Mouse (Mus musculus) midbrain, postnatal 0 days (tissue): ENCODE measurements around the gene Hist2h2aa2. TPM values are rescaled to one million over a fixed set of nuclear protein-coding genes. Genes with fewer than 3 reads are reported as not detected.
A peak's percentile ranks its signal among the peaks of the same experiment; 100 is the strongest.

Experiments
- ATAC-seq: fragments of 200-750 bp; cut with Nextera tagmentation; 2 replicates; pipeline ENCODE4 v1.8.0; 2017; ENCODE audit warnings: moderate number of reproducible peaks, mild to moderate bottlenecking, moderate TSS enrichment, moderate library complexity; ENCODE audit not compliant: low FRiP score
- DNase-seq: peaks from one replicate; pipeline ENCODE4 v3.0.0-alpha.2; 2015; ENCODE audit warnings: low spot score
- H3K27ac ChIP-seq: fragments of 300-500 bp; sonication (generic); 2 replicates; pipeline ENCODE4 v1.5.1; 2014; ENCODE audit warnings: low read depth, mild to moderate bottlenecking, low read length, mixed read lengths
- H3K27me3 ChIP-seq: fragments of 300-500 bp; sonication (generic); 2 replicates; pipeline ENCODE4 v1.6.1; 2014; ENCODE audit warnings: low read length, control low read depth, mixed read lengths; ENCODE audit not compliant: insufficient read depth
- H3K36me3 ChIP-seq: fragments of 300-500 bp; sonication (generic); 2 replicates; pipeline ENCODE4 v1.6.1; 2014; ENCODE audit warnings: low read length, control low read depth, mixed read lengths; ENCODE audit not compliant: insufficient read depth
- H3K4me1 ChIP-seq: fragments of 300-500 bp; sonication (generic); 2 replicates; pipeline ENCODE4 v1.6.1; 2014; ENCODE audit warnings: mild to moderate bottlenecking, control low read depth, antibody characterized with exemption, low read length, mixed read lengths; ENCODE audit not compliant: insufficient read depth
- H3K4me2 ChIP-seq: fragments of 300-500 bp; sonication (generic); 2 replicates; pipeline ENCODE4 v1.6.1; 2014; ENCODE audit warnings: low read depth, mild to moderate bottlenecking, low read length, mixed read lengths; ENCODE audit not compliant: poor library complexity, severe bottlenecking
- H3K4me3 ChIP-seq: fragments of 300-500 bp; sonication (generic); 2 replicates; pipeline ENCODE4 v1.5.1; 2014; ENCODE audit warnings: low read depth, mild to moderate bottlenecking, low read length, moderate library complexity
- H3K9ac ChIP-seq: fragments of 300-500 bp; sonication (generic); replicated peaks from 2 replicates; pipeline ENCODE4 v1.6.1; 2014; ENCODE audit warnings: mild to moderate bottlenecking, low read length, moderate library complexity, mixed read lengths; ENCODE audit not compliant: poor library complexity, severe bottlenecking
- H3K9me3 ChIP-seq: fragments of 300-500 bp; sonication (generic); 2 replicates; pipeline ENCODE4 v1.6.1; 2016; ENCODE audit warnings: low read length, control low read depth
- CTCF ChIP-seq: IDR thresholded peaks from 2 replicates; pipeline ENCODE4 v1.5.1; 2016; ENCODE audit warnings: antibody characterized with exemption, mild to moderate bottlenecking
- WGBS: fragments of 180-500 bp; shearing (Covaris S2); extraction: QIAGEN DNeasy Blood & Tissue Kit; methylation state at CpG from one replicate; pipeline ENCODE4 v1.1.7; 2014; 5-methylcytosine and 5-hydroxymethylcytosine counted together
- polyA plus RNA-seq: library from polyadenylated mRNA; unstranded; fragments of >200 nt; fragmentation: Nextera tagmentation; extraction: Ambion mirVana; gene quantifications from 2 replicates; pipeline ENCODE4 v1.2.1, GENCODE M21; 2015
- total RNA-seq: library from RNA; depleted of rRNA; stranded (reverse); fragments of >200 nt; gene quantifications from 2 replicates; pipeline ENCODE4 v1.2.3, GENCODE M21; 2014

Gene Hist2h2aa2
- total and polyA plus RNA-seq, 2 experiments from 2014 or later, result 45.6 to 1,403 TPM

DNA sequence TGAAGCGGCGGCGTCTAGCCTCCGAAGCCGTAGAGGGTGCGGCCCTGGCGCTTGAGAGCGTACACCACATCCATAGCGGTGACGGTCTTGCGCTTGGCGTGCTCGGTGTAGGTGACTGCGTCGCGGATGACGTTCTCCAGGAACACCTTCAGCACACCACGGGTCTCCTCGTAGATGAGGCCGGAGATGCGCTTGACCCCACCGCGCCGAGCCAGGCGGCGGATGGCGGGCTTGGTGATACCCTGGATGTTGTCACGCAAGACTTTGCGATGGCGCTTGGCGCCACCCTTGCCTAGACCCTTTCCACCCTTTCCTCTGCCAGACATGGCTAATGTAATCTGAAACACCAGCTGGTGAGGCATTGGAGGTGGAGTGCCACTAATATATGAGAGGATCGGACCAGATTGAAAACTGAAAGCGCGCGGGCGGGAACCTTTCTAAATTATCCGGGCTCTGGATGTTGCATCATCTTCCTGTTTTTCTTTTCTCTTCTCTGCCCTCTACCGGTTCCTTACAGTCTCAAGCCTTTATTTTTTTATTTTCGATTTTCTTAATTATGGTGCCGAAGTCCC lies 23.0 kb upstream of the Hist2h2aa2 start, which contains the start of gene Hist2h4:
Gene Hist2h4 (minus strand): TSS at position 333 of the 572 bp plus-strand sequence.
- Histone ChIP-seq H3K27me3 (no peaks in the 10 kb centered on the region), H3K27ac (peak within 1 kb of the TSS; percentile 97), H3K9me3 (no peaks in the 10 kb centered on the region), H3K4me1 (peaks cover 3% of the 10 kb centered on the region), H3K4me3 (peak within 1 kb of the TSS; percentile 58), H3K36me3 (no peaks in the 10 kb centered on the region), H3K4me2 (peak within 1 kb of the TSS; percentile 77), H3K9ac (peak within 1 kb of the TSS; percentile 83)
- peak; percentile 97 for DNase-seq
- WGBS, result under 1% methylated on average over 39 of the region's 40 CpGs
- TF ChIP-seq CTCF, result peak; percentile 77
- ATAC-seq, result peak; percentile 87

DNA sequence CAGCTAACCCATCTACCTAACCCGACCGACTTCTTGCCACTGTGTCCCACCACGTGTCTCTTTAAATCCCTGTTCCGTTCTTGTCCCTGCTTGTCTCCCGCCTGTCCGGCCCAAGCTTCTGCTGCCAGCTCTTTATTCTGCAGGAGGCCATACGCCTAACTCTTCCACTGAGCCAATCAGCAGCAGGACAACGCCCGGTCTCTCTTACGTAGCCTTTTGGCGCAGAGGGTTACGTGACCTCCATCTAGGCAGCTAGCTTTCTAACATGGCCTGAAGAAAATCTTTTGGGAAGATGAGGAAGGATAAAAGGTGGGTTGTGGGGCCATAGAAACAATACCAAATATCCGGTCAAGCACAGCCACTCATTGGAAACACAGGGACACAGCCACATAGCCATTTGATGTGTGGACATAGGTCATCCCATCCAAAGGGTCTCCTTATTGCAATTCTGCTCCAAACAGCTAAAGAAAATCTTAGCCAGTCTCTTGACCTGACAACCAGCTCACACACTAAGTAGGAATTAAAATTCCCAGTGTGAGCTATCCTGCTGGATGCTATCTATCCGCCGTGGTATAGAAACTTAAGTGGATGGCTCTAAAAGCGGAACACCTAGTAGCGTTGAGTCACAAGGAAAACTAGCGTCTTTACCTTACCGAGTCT lies 22.3 kb upstream of the Hist2h2aa2 start:
- TF ChIP-seq CTCF, result no peak
- DNase-seq, result peak; percentile 93
- H3K36me3 ChIP-seq, result no peaks in the 10 kb centered on the region

DNA sequence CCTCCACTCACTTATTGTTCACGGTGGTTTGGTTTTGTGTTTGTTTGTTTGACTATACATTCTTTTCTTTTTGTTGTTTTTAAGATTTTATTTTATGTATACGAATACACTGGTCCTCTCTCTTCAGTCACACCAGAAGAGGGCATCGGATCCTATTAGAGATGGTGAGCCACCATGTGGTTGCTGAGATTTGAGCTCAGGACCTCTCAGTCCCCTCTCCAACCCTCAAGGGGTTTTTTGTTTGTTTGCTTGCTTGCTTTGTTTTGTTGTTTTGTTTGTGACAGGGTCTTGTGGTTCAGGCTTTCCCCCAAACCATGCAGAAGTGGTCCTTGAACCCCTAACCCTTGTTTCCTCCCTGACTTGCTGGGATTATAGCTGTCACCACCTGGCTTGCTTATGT lies 21.5 kb upstream of the Hist2h2aa2 start:
- WGBS, result 53% methylated on average over 3 of the region's 3 CpGs
- Histone ChIP-seq H3K36me3 (no peaks in the 10 kb centered on the region), H3K27me3 (no peaks in the 10 kb centered on the region), H3K4me3 (peak overlapping the region; percentile 58), H3K4me2 (peak overlapping the region; percentile 77), H3K9me3 (no peaks in the 10 kb centered on the region), H3K4me1 (no peaks in the 10 kb centered on the region; the same call in none of the 2 replicates), H3K27ac (peak overlapping the region; percentile 97), H3K9ac (peak overlapping the region; percentile 83)
- DNase-seq (no peak), ATAC-seq (no peak)
- TF ChIP-seq CTCF, result peak; percentile 49

More for the DNA sequence above, 22.3 kb upstream of the Hist2h2aa2 start:
- Histone ChIP-seq H3K9me3 (no peaks in the 10 kb centered on the region), H3K4me2 (peak overlapping the region; percentile 77), H3K27me3 (no peaks in the 10 kb centered on the region), H3K9ac (peak overlapping the region; percentile 83), H3K4me1 (no peaks in the 10 kb centered on the region; the same call in none of the 2 replicates), H3K4me3 (peak overlapping the region; percentile 58), H3K27ac (peak overlapping the region; percentile 97)
- WGBS, result 1% methylated on average over 19 of the region's 19 CpGs
- peak; percentile 81 for ATAC-seq

DNA sequence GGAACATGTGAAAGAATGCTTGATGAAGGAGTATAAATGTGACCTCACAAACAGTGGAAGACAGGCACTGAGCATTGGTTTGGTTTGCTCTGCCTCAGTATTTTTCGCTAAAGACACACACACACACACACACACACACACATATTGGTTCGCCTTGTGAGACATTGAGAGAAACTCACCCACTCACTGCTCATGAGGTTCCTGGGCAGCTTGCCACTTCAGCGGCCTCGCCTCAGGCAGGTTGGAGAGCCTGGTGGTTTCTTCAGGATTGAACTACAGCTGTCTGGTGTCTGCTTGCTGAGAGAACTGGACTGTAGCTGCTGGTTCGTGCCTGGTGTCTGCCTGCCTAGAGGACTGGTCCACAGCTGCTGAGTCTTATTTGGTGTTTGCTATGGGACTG lies 20.1 kb upstream of the Hist2h2aa2 start:
- WGBS, result 95% methylated on average over 5 of the region's 5 CpGs
- Histone ChIP-seq H3K27ac (no peak overlapping the region), H3K4me2 (no peak overlapping the region), H3K9ac (no peak overlapping the region), H3K27me3 (no peaks in the 10 kb centered on the region), H3K4me3 (no peak overlapping the region), H3K9me3 (no peaks in the 10 kb centered on the region), H3K36me3 (no peaks in the 10 kb centered on the region), H3K4me1 (no peaks in the 10 kb centered on the region; the same call in none of the 2 replicates)
- ATAC-seq, result no peak
- no peak for DNase-seq
- no peak for TF ChIP-seq CTCF

DNA sequence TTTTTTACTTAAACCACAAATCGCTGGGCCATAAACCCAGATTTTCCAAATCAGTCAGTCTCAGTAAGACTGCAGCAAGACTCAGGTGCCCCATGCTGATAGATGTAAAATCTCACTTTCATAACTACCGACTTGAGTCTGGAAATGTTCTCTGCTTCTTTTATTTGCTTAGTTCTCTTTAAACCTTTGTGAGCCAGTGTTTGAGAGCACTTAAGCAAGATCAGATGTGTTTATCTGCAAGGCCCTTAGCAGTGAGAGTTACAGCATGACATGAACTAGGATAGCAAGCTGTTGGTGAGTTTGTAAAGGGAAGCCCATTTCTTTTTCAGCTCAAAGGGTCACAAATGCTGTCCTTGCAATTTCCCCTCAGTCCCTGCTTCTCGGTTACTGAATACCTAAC lies 17.1 kb upstream of the Hist2h2aa2 start:
- no peak overlapping the region for H3K4me2 ChIP-seq
- H3K9me3 ChIP-seq, result no peaks in the 10 kb centered on the region
- H3K4me3 ChIP-seq, result no peak overlapping the region
- H3K4me1 ChIP-seq, result no peaks in the 10 kb centered on the region; the same call in 1 of the 2 replicates
- WGBS, result 87% methylated on average over 3 of the region's 3 CpGs
- no peak overlapping the region for H3K9ac ChIP-seq
- H3K36me3 ChIP-seq, result no peaks in the 10 kb centered on the region
- TF ChIP-seq CTCF, result no peak
- DNase-seq, result no peak
- H3K27me3 ChIP-seq, result no peaks in the 10 kb centered on the region
- no peak overlapping the region for H3K27ac ChIP-seq
- ATAC-seq, result no peak

DNA sequence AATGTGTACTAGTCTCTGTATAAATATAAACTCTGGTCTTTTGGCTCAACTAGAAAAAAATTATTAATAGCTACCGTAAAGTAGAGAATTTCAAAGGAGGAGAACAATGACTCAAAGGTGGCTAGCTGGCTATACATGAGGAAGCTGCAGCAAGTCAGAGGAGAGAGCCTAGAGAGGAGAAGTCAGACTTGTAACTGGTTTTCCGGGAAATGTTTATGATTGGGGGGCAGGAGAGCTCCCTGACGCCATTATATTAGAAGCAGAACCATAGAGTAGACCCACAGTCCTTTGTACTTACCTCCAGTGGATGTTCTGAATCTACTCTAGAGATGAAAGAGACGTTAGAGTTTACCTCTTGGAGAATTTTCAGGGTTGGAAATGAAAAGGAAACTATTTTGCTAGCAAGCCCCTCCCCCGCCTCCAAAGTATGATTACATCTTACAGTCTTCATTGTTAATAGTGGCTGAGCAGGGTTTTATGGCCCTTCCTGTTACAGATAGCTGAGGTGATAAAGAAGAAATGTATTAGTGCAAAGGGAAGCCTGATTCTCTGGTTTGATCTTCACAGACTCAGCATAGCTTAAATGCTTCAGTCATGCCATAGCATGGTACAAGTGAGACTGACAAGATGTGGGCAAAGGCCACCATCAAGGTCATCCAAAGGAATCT lies 16.0 kb upstream of the Hist2h2aa2 start:
- H3K9me3 ChIP-seq, result no peaks in the 10 kb centered on the region
- DNase-seq (no peak), ATAC-seq (no peak)
- no peak overlapping the region for H3K27ac ChIP-seq
- H3K27me3 ChIP-seq, result no peaks in the 10 kb centered on the region
- no peak for TF ChIP-seq CTCF
- WGBS, result 80% methylated on average over 5 of the region's 5 CpGs
- no peak overlapping the region for H3K4me3 ChIP-seq
- no peak overlapping the region for H3K9ac ChIP-seq
- H3K4me1 ChIP-seq, result no peaks in the 10 kb centered on the region
- no peak overlapping the region for H3K4me2 ChIP-seq
- H3K36me3 ChIP-seq, result no peaks in the 10 kb centered on the region
